Mouse (Mus musculus) cortical plate, adult 2 months (tissue): ENCODE results near the gene Usp20.

Source experiments
- CTCF ChIP-seq: fragments of 200-500 bp; IDR thresholded peaks from 2 replicates; pipeline ENCODE4 v1.5.1; 2011; ENCODE audit warnings: mild to moderate bottlenecking, control low read depth, low read length; ENCODE audit not compliant: insufficient read depth; ENCODE audit errors: extremely low read depth
- POLR2A ChIP-seq: fragments of 200-500 bp; IDR thresholded peaks from 2 replicates; pipeline ENCODE4 v1.6.1; 2011; ENCODE audit warnings: mild to moderate bottlenecking, low read length, control low read depth; ENCODE audit not compliant: insufficient read depth; ENCODE audit errors: extremely low read depth

DNA sequence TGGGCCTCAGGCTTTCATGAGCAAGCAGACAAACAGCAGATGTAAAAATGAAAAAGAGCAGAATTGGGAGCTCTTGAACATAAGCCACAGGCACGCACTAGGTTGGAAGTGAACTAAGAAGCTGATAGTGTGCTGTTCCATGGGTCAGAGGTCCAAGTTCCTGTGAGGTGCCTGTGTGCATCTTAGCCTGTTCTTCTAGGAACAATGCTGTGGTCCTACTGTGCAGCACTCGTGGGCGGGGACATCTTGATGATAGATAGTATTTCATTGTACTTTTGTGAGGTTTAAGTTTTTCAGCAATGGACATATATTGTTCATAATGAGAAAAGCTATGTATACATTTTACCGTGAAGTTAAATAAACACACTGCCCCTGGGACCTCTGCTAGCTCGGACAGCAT, 25.1 kb downstream of the Usp20 start:
- TF ChIP-seq POLR2A (no peak), CTCF (no peak)
